Mouse (Mus musculus): ENCODE data around the gene Rasgrf1.

DNA sequence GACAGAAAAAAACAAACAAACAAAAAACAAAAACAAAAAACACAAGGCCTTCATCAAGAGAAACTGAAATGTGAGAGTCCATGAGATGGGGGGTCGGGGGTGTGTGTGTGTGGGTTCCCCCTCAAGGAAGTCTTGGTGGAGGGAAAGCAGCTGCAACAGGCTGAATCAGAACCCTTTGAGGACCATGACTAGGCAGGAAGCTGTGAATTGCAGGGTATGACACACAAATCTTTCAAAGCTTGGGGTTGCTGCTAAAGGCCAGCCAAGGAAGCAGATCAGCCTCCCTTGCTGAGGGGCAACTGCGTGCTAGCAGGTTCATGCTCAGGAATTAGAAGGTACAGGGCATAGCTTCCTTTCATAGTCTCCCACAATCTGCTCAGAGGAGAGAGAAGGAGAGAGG is 40.1 kb upstream of the Rasgrf1 start:
- TF ChIP-seq MAFK (IDR thresholded peaks at IDR 0.05; ENCODE audit: insufficient read depth, low read depth, low read length), result no peak
- TF ChIP-seq HCFC1 (IDR thresholded peaks at IDR 0.05; ENCODE audit: borderline replicate concordance, insufficient read depth, low read length), result no peak
- TF ChIP-seq ZC3H11A (IDR thresholded peaks at IDR 0.05; ENCODE audit: borderline replicate concordance, low read depth, low read length), result no peak
- no peak for TF ChIP-seq CHD2 (IDR thresholded peaks at IDR 0.05; ENCODE audit: low read depth, low read length)
